Mouse (Mus musculus) stomach, embryonic 14.5 days (tissue): Measurements from ENCODE around the gene Lmbr1l. TPM values are rescaled to one million over a fixed set of nuclear protein-coding genes. Genes with fewer than 3 reads are reported as not detected.

ENCODE experiments used
- ATAC-seq: fragments of 200-750 bp; cut with Nextera tagmentation; 2 replicates; pipeline ENCODE4 v1.8.0; 2017; ENCODE audit warnings: low read depth, moderate TSS enrichment; ENCODE audit not compliant: insufficient number of reproducible peaks, insufficient read depth, low FRiP score
- H3K27ac ChIP-seq: fragments of 300-500 bp; sonication (generic); 2 replicates; pipeline ENCODE4 v1.5.1; 2014; ENCODE audit warnings: mild to moderate bottlenecking, low read length, moderate library complexity, mixed read lengths
- H3K27me3 ChIP-seq: fragments of 300-500 bp; sonication (generic); 2 replicates; pipeline ENCODE4 v1.6.1; 2014; ENCODE audit warnings: low read length, control low read depth, mixed read lengths; ENCODE audit not compliant: control insufficient read depth, insufficient read depth
- H3K36me3 ChIP-seq: fragments of 300-500 bp; sonication (generic); 2 replicates; pipeline ENCODE4 v1.6.1; 2014; ENCODE audit warnings: mild to moderate bottlenecking, control low read depth, low read length, moderate library complexity, mixed read lengths; ENCODE audit not compliant: control insufficient read depth, insufficient read depth
- H3K4me1 ChIP-seq: fragments of 300-500 bp; sonication (generic); 2 replicates; pipeline ENCODE4 v1.6.1; 2014; ENCODE audit warnings: low read length, control low read depth, mixed read lengths; ENCODE audit not compliant: control insufficient read depth, insufficient read depth
- H3K4me2 ChIP-seq: fragments of 300-500 bp; sonication (generic); replicated peaks from 2 replicates; pipeline ENCODE4 v1.6.1; 2014; ENCODE audit warnings: low read depth, low read length, control low read depth
- H3K4me3 ChIP-seq: fragments of 300-500 bp; sonication (generic); 2 replicates; pipeline ENCODE4 v1.5.1; 2014; ENCODE audit warnings: low read depth, low read length, control low read depth
- H3K9ac ChIP-seq: fragments of 300-500 bp; sonication (generic); replicated peaks from 2 replicates; pipeline ENCODE4 v1.6.1; 2014; ENCODE audit warnings: low read depth, mild to moderate bottlenecking, control low read depth, low read length, moderate library complexity, mixed read lengths
- H3K9me3 ChIP-seq: fragments of 300-500 bp; sonication (generic); 2 replicates; pipeline ENCODE4 v1.6.1; 2016; ENCODE audit warnings: low read depth, low read length, control low read depth; ENCODE audit not compliant: control insufficient read depth
- WGBS: fragments of 180-500 bp; shearing (Covaris S2); extraction: QIAGEN DNeasy Blood & Tissue Kit; methylation state at CpG from one replicate; pipeline ENCODE4 v1.1.7; 2014; 5-methylcytosine and 5-hydroxymethylcytosine counted together
- polyA plus RNA-seq: library from polyadenylated mRNA; unstranded; fragments of >200 nt; fragmentation: Nextera tagmentation; extraction: Ambion mirVana; gene quantifications from 2 replicates; pipeline ENCODE4 v1.2.1, GENCODE M21; 2014

Gene Lmbr1l
- polyA plus RNA-seq, 1 experiment from 2014 or later: 8.8 TPM

- Histone ChIP-seq H3K36me3 (no peaks in the 10 kb centered on the region), H3K27me3 (no peaks in the 10 kb centered on the region), H3K4me3 (no peak overlapping the region), H3K4me1 (no peaks in the 10 kb centered on the region), H3K9ac (no peak overlapping the region), H3K27ac (no peak overlapping the region), H3K4me2 (no peak overlapping the region), H3K9me3 (no peaks in the 10 kb centered on the region)
- 79% methylated on average over 7 of the region's 7 CpGs for WGBS
- no peak for ATAC-seq
Observed at GRCm38 (mm10) chr15:98887526-98887925, 30.5 kb downstream of the Lmbr1l start.

- H3K4me3 ChIP-seq: no peak overlapping the region
- no peak overlapping the region for H3K4me2 ChIP-seq
- H3K27ac ChIP-seq: no peak overlapping the region
- no peaks in the 10 kb centered on the region for H3K36me3 ChIP-seq
- H3K9ac ChIP-seq: no peak overlapping the region
- 53% methylated on average over 8 of the region's 8 CpGs for WGBS
- H3K9me3 ChIP-seq: no peaks in the 10 kb centered on the region
- H3K4me1 ChIP-seq: 0 out of 2 replicates have a peak, but pooled peaks cover under 1% of the 10 kb centered on the region
- no peak for ATAC-seq
- no peaks in the 10 kb centered on the region for H3K27me3 ChIP-seq
Observed at GRCm38 (mm10) chr15:98886667-98887387, 31.2 kb downstream of the Lmbr1l start.

- H3K9ac ChIP-seq: no peak overlapping the region
- ATAC-seq: no peak
Observed at GRCm38 (mm10) chr15:98884106-98884505, 33.9 kb downstream of the Lmbr1l start.

GRCm38 (mm10) chr15:98883661-98884060, 34.4 kb downstream of the Lmbr1l start:
- Histone ChIP-seq H3K9ac (no peak overlapping the region), H3K4me2 (no peak overlapping the region), H3K27ac (no peak overlapping the region), H3K27me3 (no peaks in the 10 kb centered on the region), H3K4me3 (no peak overlapping the region), H3K9me3 (no peaks in the 10 kb centered on the region), H3K36me3 (no peaks in the 10 kb centered on the region), H3K4me1 (0 out of 2 replicates have a peak, but pooled peaks cover 5% of the 10 kb centered on the region)
- ATAC-seq: no peak

More at GRCm38 (mm10) chr15:98884106-98884505, 33.9 kb downstream of the Lmbr1l start:
- Histone ChIP-seq H3K36me3 (no peaks in the 10 kb centered on the region), H3K4me1 (0 out of 2 replicates have a peak, but pooled peaks cover 5% of the 10 kb centered on the region), H3K27me3 (no peaks in the 10 kb centered on the region), H3K9me3 (no peaks in the 10 kb centered on the region), H3K27ac (no peak overlapping the region), H3K4me2 (no peak overlapping the region), H3K4me3 (no peak overlapping the region)
- WGBS: 33% methylated on average over 1 of the region's 1 CpGs

- H3K4me1 ChIP-seq: 0 out of 2 replicates have a peak, but pooled peaks cover 5% of the 10 kb centered on the region
- no peaks in the 10 kb centered on the region for H3K9me3 ChIP-seq
- no peaks in the 10 kb centered on the region for H3K27me3 ChIP-seq
- H3K9ac ChIP-seq: no peak overlapping the region
- 4% methylated on average over 5 of the region's 5 CpGs for WGBS
- ATAC-seq: peak; percentile 26; the same call in 1 of the 2 replicates
- peak overlapping the region; percentile 28; the same call in 1 of the 2 replicates for H3K27ac ChIP-seq
- peak overlapping the region; percentile 81 for H3K4me2 ChIP-seq
- no peaks in the 10 kb centered on the region for H3K36me3 ChIP-seq
- peak overlapping the region; percentile 69 for H3K4me3 ChIP-seq
Observed at GRCm38 (mm10) chr15:98881656-98882008, 36.4 kb downstream of the Lmbr1l start.

GRCm38 (mm10) chr15:98880978-98881655, 36.9 kb downstream of the Lmbr1l start:
- peak; percentile 98 for ATAC-seq
- peak overlapping the region; percentile 40; the same call in 1 of the 2 replicates for H3K27ac ChIP-seq
- H3K9me3 ChIP-seq: no peaks in the 10 kb centered on the region
- no peaks in the 10 kb centered on the region for H3K36me3 ChIP-seq
- peak overlapping the region; percentile 49 for H3K9ac ChIP-seq
- peak overlapping the region; percentile 81 for H3K4me2 ChIP-seq
- under 1% methylated on average over 47 of the region's 48 CpGs for WGBS
- peak overlapping the region; percentile 69 for H3K4me3 ChIP-seq
- 0 out of 2 replicates have a peak, but pooled peaks cover 5% of the 10 kb centered on the region for H3K4me1 ChIP-seq
- no peaks in the 10 kb centered on the region for H3K27me3 ChIP-seq

GRCm38 (mm10) chr15:98877331-98877730, 40.7 kb downstream of the Lmbr1l start:
- Histone ChIP-seq H3K9me3 (no peaks in the 10 kb centered on the region), H3K4me1 (0 out of 2 replicates have a peak, but pooled peaks cover 5% of the 10 kb centered on the region), H3K9ac (no peak overlapping the region), H3K36me3 (no peaks in the 10 kb centered on the region), H3K27me3 (no peaks in the 10 kb centered on the region), H3K27ac (no peak overlapping the region), H3K4me3 (no peak overlapping the region), H3K4me2 (no peak overlapping the region)
- no peak for ATAC-seq
- WGBS: 11% methylated on average over 3 of the region's 3 CpGs

GRCm38 (mm10) chr15:98871916-98872888, 45.8 kb downstream of the Lmbr1l start:
- 1% methylated on average over 51 of the region's 51 CpGs for WGBS
- peak; percentile 82 for ATAC-seq
- Histone ChIP-seq H3K4me3 (peak overlapping the region; percentile 99), H3K9ac (peak overlapping the region; percentile 97), H3K4me1 (peaks cover 29% of the 10 kb centered on the region), H3K9me3 (no peaks in the 10 kb centered on the region), H3K27ac (peak overlapping the region; percentile 99), H3K36me3 (0 out of 2 replicates have a peak, but pooled peaks cover 4% of the 10 kb centered on the region), H3K27me3 (no peaks in the 10 kb centered on the region), H3K4me2 (peak overlapping the region; percentile 99)
